Mouse (Mus musculus): ENCODE data around the gene Arhgef3. TPM values are rescaled to one million over a fixed set of nuclear protein-coding genes. Genes with fewer than 3 reads are reported as not detected.

Gene Arhgef3
- polyA plus RNA-seq, 1 experiment from 2014 or later, result 1.6 TPM

DNA sequence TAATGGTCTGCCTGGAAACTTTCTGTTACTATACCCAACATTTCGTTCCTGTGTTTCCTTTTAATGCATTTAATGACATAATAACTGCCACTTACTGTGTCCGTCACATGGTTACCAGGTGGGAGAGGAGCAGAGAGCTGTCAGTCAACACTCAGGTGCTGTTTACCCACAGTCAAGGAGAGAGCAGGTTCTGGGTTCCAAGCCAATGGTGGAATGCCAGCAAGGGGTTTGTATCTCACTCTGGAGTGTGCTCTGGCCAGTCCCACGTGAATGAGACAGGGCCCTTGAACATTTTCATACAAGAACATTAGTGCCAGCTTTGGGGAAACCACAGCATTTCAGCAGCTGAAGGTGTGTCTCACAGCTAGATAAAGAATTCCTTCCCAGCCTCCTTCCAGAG is 162.6 kb downstream of the Arhgef3 start:
- H3K4me3 ChIP-seq, result no peak overlapping the region
- H3K36me3 ChIP-seq (replicated peaks), result no peaks in the 10 kb centered on the region
- H3K27ac ChIP-seq, result no peak overlapping the region
- no peak for DNase-seq (ENCODE audit: extremely low spot score, low spot score)
- H3K27me3 ChIP-seq (ENCODE audit: poor library complexity, severe bottlenecking), result no peaks in the 10 kb centered on the region
- WGBS, result 91% methylated on average over 3 of the region's 3 CpGs
- no peaks in the 10 kb centered on the region for H3K9me3 ChIP-seq
- peaks cover 6% of the 10 kb centered on the region for H3K4me1 ChIP-seq

DNA sequence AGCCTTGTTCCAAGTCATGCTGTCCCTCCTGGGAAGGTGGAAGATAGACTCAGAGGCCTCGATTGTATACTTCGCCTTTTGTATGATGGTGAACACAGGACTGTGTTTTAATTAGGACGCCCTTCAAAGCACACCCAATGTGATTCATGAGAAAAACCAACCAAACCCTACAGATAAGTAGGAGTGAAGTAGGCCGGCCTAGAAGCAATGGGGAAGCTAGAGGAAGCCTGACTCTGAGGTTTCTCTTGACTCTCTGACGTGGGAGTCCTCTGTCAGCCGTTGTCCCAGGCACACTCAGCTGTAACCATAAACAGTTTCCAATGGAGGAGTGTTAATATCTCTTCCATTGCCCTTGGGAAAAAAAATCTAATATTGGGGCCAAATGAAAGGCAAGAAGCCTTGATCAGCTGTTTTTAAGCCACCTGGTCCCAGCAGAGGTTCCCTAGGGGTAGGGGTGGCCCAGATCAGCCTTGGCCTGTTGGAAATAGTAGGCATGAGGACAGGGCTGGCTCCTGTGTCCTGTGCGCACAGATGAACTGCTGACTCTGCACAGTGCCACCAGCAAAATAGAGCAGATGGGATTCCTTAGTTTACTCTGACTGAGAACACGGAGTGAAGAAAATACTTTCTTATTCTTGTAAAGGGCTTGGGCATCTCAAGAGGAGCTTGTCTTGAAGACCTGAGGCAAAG is 165.6 kb downstream of the Arhgef3 start:
- DNase-seq (ENCODE audit: extremely low spot score, low spot score), result no peak
- WGBS, result 88% methylated on average over 8 of the region's 8 CpGs

GRCm38 (mm10) chr14:27283956-27284355 is 169.3 kb downstream of the Arhgef3 start:
- Histone ChIP-seq H3K36me3 (replicated peaks) (no peaks in the 10 kb centered on the region), H3K27ac (no peak overlapping the region)
- DNase-seq (ENCODE audit: extremely low spot score, low spot score), result no peak

More for the DNA sequence above, 165.6 kb downstream of the Arhgef3 start:
- no peaks in the 10 kb centered on the region for H3K36me3 ChIP-seq (replicated peaks)
- no peak overlapping the region for H3K27ac ChIP-seq
- no peaks in the 10 kb centered on the region for H3K27me3 ChIP-seq (ENCODE audit: poor library complexity, severe bottlenecking)
- H3K4me3 ChIP-seq, result no peak overlapping the region
- H3K4me1 ChIP-seq, result no peaks in the 10 kb centered on the region
- no peaks in the 10 kb centered on the region for H3K9me3 ChIP-seq

GRCm38 (mm10) chr14:27286202-27286601 is 171.5 kb downstream of the Arhgef3 start:
- H3K4me3 ChIP-seq, result no peak overlapping the region
- DNase-seq (ENCODE audit: extremely low spot score, low spot score), result no peak
- 71% methylated on average over 4 of the region's 4 CpGs for WGBS

More at GRCm38 (mm10) chr14:27283956-27284355, 169.3 kb downstream of the Arhgef3 start:
- H3K27me3 ChIP-seq (ENCODE audit: poor library complexity, severe bottlenecking), result no peaks in the 10 kb centered on the region
- H3K4me3 ChIP-seq, result no peak overlapping the region
- H3K9me3 ChIP-seq, result no peaks in the 10 kb centered on the region
- no peaks in the 10 kb centered on the region for H3K4me1 ChIP-seq

DNA sequence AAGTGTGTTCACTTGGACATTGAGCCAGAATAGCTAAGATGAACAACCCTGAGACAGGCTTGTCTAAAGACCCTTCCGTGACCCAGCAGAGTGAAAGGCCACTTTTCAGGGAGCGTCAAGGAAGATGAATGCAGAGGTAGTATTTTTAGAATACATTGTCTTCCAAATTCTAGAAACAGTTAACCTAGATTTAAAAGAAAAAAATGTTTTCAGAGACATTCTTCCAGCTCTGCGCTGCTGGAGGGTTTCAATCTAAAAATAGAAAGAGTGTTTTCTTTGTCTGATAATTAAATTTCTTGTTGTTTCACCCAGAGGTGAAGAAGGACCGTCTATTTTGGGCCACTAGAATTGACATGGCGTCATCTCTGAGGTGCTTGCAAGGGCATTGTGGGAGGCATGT is 174.4 kb downstream of the Arhgef3 start:
- Histone ChIP-seq H3K27ac (no peak overlapping the region), H3K4me3 (no peak overlapping the region), H3K27me3 (ENCODE audit: poor library complexity, severe bottlenecking) (no peaks in the 10 kb centered on the region), H3K4me1 (no peaks in the 10 kb centered on the region), H3K9me3 (no peaks in the 10 kb centered on the region), H3K36me3 (replicated peaks) (no peaks in the 10 kb centered on the region)
- 87% methylated on average over 5 of the region's 5 CpGs for WGBS
- no peak for DNase-seq (ENCODE audit: extremely low spot score, low spot score)

More at GRCm38 (mm10) chr14:27286202-27286601, 171.5 kb downstream of the Arhgef3 start:
- Histone ChIP-seq H3K27me3 (ENCODE audit: poor library complexity, severe bottlenecking) (no peaks in the 10 kb centered on the region), H3K9me3 (no peaks in the 10 kb centered on the region), H3K36me3 (replicated peaks) (no peaks in the 10 kb centered on the region), H3K4me1 (no peaks in the 10 kb centered on the region), H3K27ac (no peak overlapping the region)

DNA sequence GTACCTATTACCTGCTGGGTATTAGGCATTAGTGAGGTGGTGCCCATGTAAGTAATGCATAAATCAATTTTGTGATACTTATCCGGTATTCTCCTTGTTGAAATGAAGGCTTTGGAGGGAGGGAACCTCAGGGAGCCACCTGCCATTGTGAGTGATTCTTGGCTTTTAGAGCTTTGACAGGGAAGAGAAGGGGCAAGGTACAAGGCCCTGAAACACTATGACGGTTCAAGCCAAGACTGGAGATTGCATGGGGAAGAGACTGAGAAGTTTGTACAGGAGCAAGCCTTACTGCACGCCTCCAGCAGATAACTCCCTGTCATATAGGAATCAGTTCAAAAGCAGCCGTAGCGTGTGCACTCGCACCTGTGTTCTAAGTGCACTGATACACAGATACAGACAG is 177.4 kb downstream of the Arhgef3 start:
- Histone ChIP-seq H3K27ac (no peak overlapping the region), H3K9me3 (no peaks in the 10 kb centered on the region), H3K27me3 (ENCODE audit: poor library complexity, severe bottlenecking) (no peaks in the 10 kb centered on the region), H3K36me3 (replicated peaks) (no peaks in the 10 kb centered on the region), H3K4me1 (no peaks in the 10 kb centered on the region; the same call in 1 of the 2 replicates), H3K4me3 (no peak overlapping the region)
- 94% methylated on average over 6 of the region's 6 CpGs for WGBS
- no peak for DNase-seq (ENCODE audit: extremely low spot score, low spot score)

GRCm38 (mm10) chr14:27295821-27296220 is 181.1 kb downstream of the Arhgef3 start:
- no peak for DNase-seq (ENCODE audit: extremely low spot score, low spot score)
- WGBS, result 88% methylated on average over 7 of the region's 7 CpGs
- no peaks in the 10 kb centered on the region for H3K9me3 ChIP-seq
- H3K27me3 ChIP-seq (ENCODE audit: poor library complexity, severe bottlenecking), result no peaks in the 10 kb centered on the region
- H3K4me3 ChIP-seq, result no peak overlapping the region
- no peaks in the 10 kb centered on the region for H3K36me3 ChIP-seq (replicated peaks)
- no peaks in the 10 kb centered on the region; the same call in 1 of the 2 replicates for H3K4me1 ChIP-seq
- no peak overlapping the region for H3K27ac ChIP-seq

DNA sequence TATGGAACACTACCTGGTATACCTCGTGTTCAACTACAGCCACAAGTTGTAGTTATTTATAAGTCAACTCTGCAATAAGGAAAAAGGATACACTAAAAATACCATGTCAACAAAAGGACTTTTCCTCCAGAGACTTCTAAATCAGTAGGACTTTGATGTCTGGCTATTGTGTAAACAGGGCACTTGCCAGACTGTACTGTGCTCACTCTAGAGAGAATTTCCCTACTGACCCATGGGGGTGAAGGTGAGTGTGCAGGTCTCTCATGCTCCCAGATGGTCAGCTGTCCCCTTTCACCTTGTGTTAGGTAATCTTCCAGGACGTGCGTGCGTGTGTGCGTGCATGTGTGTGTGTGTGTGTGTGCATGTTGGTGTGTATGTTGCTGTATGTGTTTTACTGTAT is 182.3 kb downstream of the Arhgef3 start:
- 88% methylated on average over 5 of the region's 5 CpGs for WGBS
- no peak for DNase-seq (ENCODE audit: extremely low spot score, low spot score)
- Histone ChIP-seq H3K27ac (no peak overlapping the region), H3K36me3 (replicated peaks) (no peaks in the 10 kb centered on the region), H3K9me3 (no peaks in the 10 kb centered on the region), H3K4me1 (no peaks in the 10 kb centered on the region; the same call in 1 of the 2 replicates), H3K27me3 (ENCODE audit: poor library complexity, severe bottlenecking) (no peaks in the 10 kb centered on the region), H3K4me3 (no peak overlapping the region)

DNA sequence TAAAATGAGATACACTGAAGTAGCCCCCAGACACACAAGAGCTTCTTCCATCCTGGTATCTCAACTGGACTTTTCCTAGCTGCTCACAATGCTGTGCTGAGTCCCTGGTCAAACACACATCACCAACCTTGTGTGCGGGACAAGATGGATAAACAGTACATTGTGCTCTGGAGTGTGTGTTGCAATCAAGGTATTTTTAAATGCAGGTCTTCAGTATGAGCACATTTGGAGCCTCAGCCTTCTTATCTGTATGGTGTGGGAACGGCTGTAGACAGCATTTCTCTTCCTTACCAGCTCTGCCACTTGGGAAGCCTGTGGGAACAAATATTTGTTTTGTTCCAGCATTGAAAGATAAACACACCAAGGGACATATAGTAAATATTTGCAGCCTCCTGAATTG is 184.2 kb downstream of the Arhgef3 start:
- 81% methylated on average over 2 of the region's 2 CpGs for WGBS
- no peaks in the 10 kb centered on the region for H3K36me3 ChIP-seq (replicated peaks)
- no peaks in the 10 kb centered on the region for H3K27me3 ChIP-seq (ENCODE audit: poor library complexity, severe bottlenecking)
- H3K4me1 ChIP-seq, result no peaks in the 10 kb centered on the region; the same call in 1 of the 2 replicates
- DNase-seq (ENCODE audit: extremely low spot score, low spot score), result no peak
- no peaks in the 10 kb centered on the region for H3K9me3 ChIP-seq
- H3K4me3 ChIP-seq, result no peak overlapping the region
- H3K27ac ChIP-seq, result no peak overlapping the region

- WGBS, result 88% methylated on average over 4 of the region's 4 CpGs
Measured at GRCm38 (mm10) chr14:27299705-27300104, 185.0 kb downstream of the Arhgef3 start.

DNA sequence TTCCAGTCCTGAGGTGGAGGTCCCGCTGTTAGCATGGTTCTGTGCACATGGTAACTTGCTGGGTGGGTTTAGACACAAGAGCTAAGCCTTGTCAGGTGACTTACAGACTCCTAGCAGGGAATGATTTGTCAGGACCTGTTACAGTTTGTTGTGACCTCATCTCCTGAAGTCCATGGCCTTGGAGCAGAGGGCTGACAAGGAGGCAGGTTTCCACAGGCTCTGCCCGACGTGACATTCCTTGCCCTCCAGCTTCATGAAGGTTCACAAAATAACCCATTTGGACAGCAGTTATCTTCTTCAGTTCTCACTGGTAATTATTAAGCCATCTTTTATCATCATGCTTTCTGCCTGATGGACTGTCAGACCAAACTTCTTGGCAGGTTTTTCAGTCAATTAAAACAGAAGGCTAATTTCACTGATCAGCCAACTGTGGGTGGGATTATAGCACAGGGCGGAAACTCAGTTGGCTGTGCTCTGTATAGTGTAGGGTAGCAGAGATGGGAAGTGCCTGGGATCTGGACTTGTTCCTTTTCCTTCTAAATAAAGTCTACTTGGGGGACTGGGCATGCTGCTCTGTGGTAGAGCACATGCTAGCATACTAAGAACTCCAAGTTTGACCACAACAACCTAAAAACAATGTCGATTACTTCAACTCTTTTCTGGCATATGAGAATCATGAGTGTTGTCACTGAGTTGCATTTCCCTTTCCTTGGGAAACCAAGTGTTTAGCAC is 187.2 kb downstream of the Arhgef3 start:
- no peak overlapping the region for H3K27ac ChIP-seq
- DNase-seq (ENCODE audit: extremely low spot score, low spot score), result no peak
- H3K4me3 ChIP-seq, result no peak overlapping the region
- H3K4me1 ChIP-seq, result no peaks in the 10 kb centered on the region; the same call in 1 of the 2 replicates
- H3K36me3 ChIP-seq (replicated peaks), result no peaks in the 10 kb centered on the region
- no peaks in the 10 kb centered on the region for H3K27me3 ChIP-seq (ENCODE audit: poor library complexity, severe bottlenecking)
- 84% methylated on average over 5 of the region's 5 CpGs for WGBS
- no peaks in the 10 kb centered on the region for H3K9me3 ChIP-seq

More at GRCm38 (mm10) chr14:27299705-27300104, 185.0 kb downstream of the Arhgef3 start:
- Histone ChIP-seq H3K36me3 (replicated peaks) (no peaks in the 10 kb centered on the region), H3K9me3 (no peaks in the 10 kb centered on the region), H3K4me3 (no peak overlapping the region), H3K27me3 (ENCODE audit: poor library complexity, severe bottlenecking) (no peaks in the 10 kb centered on the region), H3K4me1 (no peaks in the 10 kb centered on the region; the same call in 1 of the 2 replicates), H3K27ac (no peak overlapping the region)
- no peak for DNase-seq (ENCODE audit: extremely low spot score, low spot score)

- no peaks in the 10 kb centered on the region for H3K9me3 ChIP-seq
- no peaks in the 10 kb centered on the region for H3K27me3 ChIP-seq (ENCODE audit: poor library complexity, severe bottlenecking)
- no peak overlapping the region for H3K27ac ChIP-seq
- no peaks in the 10 kb centered on the region for H3K36me3 ChIP-seq (replicated peaks)
- no peak overlapping the region for H3K4me3 ChIP-seq
- 92% methylated on average over 4 of the region's 4 CpGs for WGBS
- no peak for DNase-seq (ENCODE audit: extremely low spot score, low spot score)
- no peaks in the 10 kb centered on the region for H3K4me1 ChIP-seq
Measured at GRCm38 (mm10) chr14:27303294-27303693, 188.6 kb downstream of the Arhgef3 start.

GRCm38 (mm10) chr14:27304408-27304807 is 189.7 kb downstream of the Arhgef3 start:
- no peaks in the 10 kb centered on the region for H3K36me3 ChIP-seq (replicated peaks)
- no peaks in the 10 kb centered on the region for H3K9me3 ChIP-seq
- WGBS, result 86% methylated on average over 4 of the region's 4 CpGs
- no peaks in the 10 kb centered on the region for H3K4me1 ChIP-seq
- no peak for DNase-seq (ENCODE audit: extremely low spot score, low spot score)
- no peak overlapping the region for H3K27ac ChIP-seq
- no peaks in the 10 kb centered on the region for H3K27me3 ChIP-seq (ENCODE audit: poor library complexity, severe bottlenecking)
- H3K4me3 ChIP-seq, result no peak overlapping the region
